Mouse (Mus musculus) brain, embryonic 14.5 days (tissue): ENCODE results near the gene Mrps21.

ENCODE experiments used
- CTCF ChIP-seq: fragments of 200-500 bp; IDR thresholded peaks from 2 replicates; pipeline ENCODE4 v1.5.1; 2012; ENCODE audit warnings: inconsistent platforms, mild to moderate bottlenecking, moderate library complexity, borderline replicate concordance; ENCODE audit not compliant: insufficient read depth, insufficient read length; ENCODE audit errors: extremely low read depth
- POLR2A ChIP-seq: fragments of 200-500 bp; IDR thresholded peaks from 2 replicates; pipeline ENCODE4 v1.6.1; 2012; ENCODE audit warnings: mild to moderate bottlenecking, inconsistent platforms, borderline replicate concordance; ENCODE audit not compliant: poor library complexity, insufficient read depth, insufficient read length, severe bottlenecking; ENCODE audit errors: extremely low read depth

DNA sequence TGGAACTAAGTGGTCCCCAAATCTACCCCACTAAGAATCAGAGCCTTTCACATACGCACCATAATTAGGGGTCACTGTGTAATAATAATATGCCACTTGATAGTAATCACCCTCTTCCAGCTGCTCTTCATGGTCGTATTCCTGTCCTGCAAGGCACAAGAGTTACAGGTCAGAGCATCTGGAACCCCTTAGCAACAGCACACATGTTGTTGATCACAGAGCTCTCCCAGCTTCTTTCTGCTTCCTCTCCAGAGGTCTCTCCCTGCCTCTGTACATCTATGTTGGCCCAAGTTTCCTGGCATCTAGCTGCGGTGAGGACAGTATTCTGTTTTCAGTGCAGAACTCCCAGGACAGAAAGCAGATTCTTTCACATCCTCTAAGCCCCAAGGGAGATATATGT is 18.3 kb upstream of the Mrps21 start:
- no peak for TF ChIP-seq CTCF
- no peak for TF ChIP-seq POLR2A
